Mouse (Mus musculus) hindbrain, embryonic 14.5 days (tissue): Measurements from ENCODE around the gene Stambpl1. TPM values are rescaled to one million over a fixed set of nuclear protein-coding genes. Genes with fewer than 3 reads are reported as not detected.

Experiments used
- ATAC-seq: fragments of 200-750 bp; cut with Nextera tagmentation; 2 replicates; pipeline ENCODE4 v1.8.0; 2017; ENCODE audit warnings: moderate number of reproducible peaks, mild to moderate bottlenecking, moderate TSS enrichment, moderate library complexity; ENCODE audit not compliant: low FRiP score
- DNase-seq: peaks from one replicate; pipeline ENCODE4 v3.0.0-alpha.2; 2015; ENCODE audit warnings: low spot score
- H3K27ac ChIP-seq: fragments of 300-500 bp; sonication (generic); 2 replicates; pipeline ENCODE4 v1.5.1; 2014; ENCODE audit warnings: mild to moderate bottlenecking, moderate library complexity
- H3K27me3 ChIP-seq: fragments of 300-500 bp; sonication (generic); 2 replicates; pipeline ENCODE4 v1.6.1; 2014; ENCODE audit warnings: mild to moderate bottlenecking, low read length, mixed read lengths; ENCODE audit not compliant: control insufficient read depth, insufficient read depth
- H3K36me3 ChIP-seq: fragments of 300-500 bp; sonication (generic); replicated peaks from 2 replicates; pipeline ENCODE4 v1.6.1; 2014; ENCODE audit not compliant: control insufficient read depth, insufficient read depth
- H3K4me1 ChIP-seq: fragments of 300-500 bp; sonication (generic); replicated peaks from 2 replicates; pipeline ENCODE4 v1.6.1; 2014; ENCODE audit warnings: antibody characterized with exemption, low read length, mixed read lengths; ENCODE audit not compliant: control insufficient read depth, insufficient read depth
- H3K4me2 ChIP-seq: fragments of 300-500 bp; sonication (generic); replicated peaks from 2 replicates; pipeline ENCODE4 v1.6.1; 2014; ENCODE audit warnings: mild to moderate bottlenecking, moderate library complexity
- H3K4me3 ChIP-seq: fragments of 300-500 bp; sonication (generic); replicated peaks from 2 replicates; pipeline ENCODE4 v1.5.1; 2014; ENCODE audit warnings: mild to moderate bottlenecking, low read length
- H3K9ac ChIP-seq: fragments of 300-500 bp; sonication (generic); 2 replicates; pipeline ENCODE4 v1.6.1; 2014
- H3K9me3 ChIP-seq: fragments of 300-500 bp; sonication (generic); 2 replicates; pipeline ENCODE4 v1.6.1; 2016; ENCODE audit warnings: low read length; ENCODE audit not compliant: control insufficient read depth
- WGBS: fragments of 180-500 bp; shearing (Covaris S2); extraction: QIAGEN DNeasy Blood & Tissue Kit; methylation state at CpG from one replicate; pipeline ENCODE4 v1.1.7; 2014; 5-methylcytosine and 5-hydroxymethylcytosine counted together
- polyA plus RNA-seq: library from polyadenylated mRNA; unstranded; fragments of >200 nt; fragmentation: Nextera tagmentation; extraction: Ambion mirVana; gene quantifications from 2 replicates; pipeline ENCODE4 v1.2.1, GENCODE M21; 2014

The Stambpl1 gene
- polyA plus RNA-seq, 1 experiment from 2014 or later = 18.6 TPM

DNA sequence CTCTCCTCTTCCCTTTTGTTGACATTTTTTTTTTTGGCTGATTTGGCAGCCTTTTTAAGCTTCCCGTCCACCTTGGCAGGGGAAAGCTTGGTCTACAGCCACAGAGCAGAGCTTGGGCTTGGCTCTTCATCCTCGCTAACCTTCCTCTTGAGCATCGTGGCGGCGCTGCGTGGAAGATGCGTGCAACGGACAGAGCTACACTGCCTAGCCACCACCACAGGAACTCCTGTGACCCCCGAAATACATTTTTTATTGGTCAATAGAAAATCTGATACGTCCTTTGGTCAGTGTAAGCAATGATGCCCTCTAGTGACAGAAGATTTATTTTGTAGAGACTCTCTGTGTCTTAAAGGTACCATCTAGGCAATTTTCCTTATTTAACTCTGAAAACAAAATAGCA lies 92.4 kb downstream of the Stambpl1 start:
- no peaks in the 10 kb centered on the region for H3K27me3 ChIP-seq
- H3K4me2 ChIP-seq = no peak overlapping the region
- H3K36me3 ChIP-seq = no peaks in the 10 kb centered on the region
- DNase-seq (no peak), ATAC-seq (no peak)
- H3K27ac ChIP-seq = no peak overlapping the region
- WGBS = 62% methylated on average over 10 of the region's 10 CpGs
- no peaks in the 10 kb centered on the region for H3K4me1 ChIP-seq
- H3K4me3 ChIP-seq = no peak overlapping the region
- H3K9me3 ChIP-seq = no peaks in the 10 kb centered on the region
- no peak overlapping the region for H3K9ac ChIP-seq

DNA sequence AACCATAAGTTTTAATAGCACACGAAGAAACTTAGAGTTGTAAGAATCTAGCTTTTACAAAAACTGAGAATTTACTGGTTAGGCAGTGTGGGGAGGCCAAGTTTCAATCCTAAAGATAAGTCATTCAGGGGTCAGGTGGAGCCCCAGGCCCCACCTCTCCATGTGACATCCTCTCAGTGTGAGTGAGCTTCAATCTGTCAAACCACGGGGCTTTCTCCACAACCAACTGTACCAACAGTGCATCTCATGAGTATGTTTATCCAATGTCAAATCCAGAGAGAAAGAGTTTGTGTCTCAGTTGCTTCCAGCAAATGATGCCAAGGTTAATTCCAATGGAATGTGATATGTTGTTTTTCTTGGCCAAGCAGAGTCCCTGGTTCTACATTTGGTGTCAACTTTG lies 92.8 kb downstream of the Stambpl1 start:
- no peak for DNase-seq
- H3K4me3 ChIP-seq = no peak overlapping the region
- no peaks in the 10 kb centered on the region for H3K36me3 ChIP-seq
- no peak overlapping the region for H3K4me2 ChIP-seq
- no peaks in the 10 kb centered on the region for H3K4me1 ChIP-seq
- H3K27me3 ChIP-seq = no peaks in the 10 kb centered on the region
- H3K9ac ChIP-seq = no peak overlapping the region
- no peaks in the 10 kb centered on the region for H3K9me3 ChIP-seq
- no peak overlapping the region for H3K27ac ChIP-seq
- ATAC-seq = no peak
- WGBS = 58% methylated on average over 2 of the region's 2 CpGs

DNA sequence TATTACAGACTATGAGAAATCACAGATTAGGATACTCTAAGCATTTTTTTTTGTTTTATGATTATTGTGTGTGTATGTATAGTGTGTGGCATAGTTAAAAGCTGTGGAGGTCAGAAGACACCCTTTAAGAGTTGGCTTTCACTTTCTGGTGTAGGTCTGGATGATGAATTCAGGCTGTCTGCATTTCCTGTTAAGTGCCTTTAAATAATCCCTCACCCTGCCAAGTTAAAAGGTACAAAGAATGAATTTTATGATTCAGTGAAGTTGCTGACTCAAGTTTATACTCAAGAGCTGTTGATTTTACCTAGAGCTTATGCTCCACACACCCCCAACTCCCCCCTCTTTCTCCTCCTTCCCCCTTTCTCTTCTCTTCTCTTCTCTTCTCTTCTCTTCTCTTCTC lies 95.2 kb downstream of the Stambpl1 start:
- Histone ChIP-seq H3K36me3 (no peaks in the 10 kb centered on the region), H3K4me2 (no peak overlapping the region), H3K27ac (no peak overlapping the region), H3K4me3 (no peak overlapping the region), H3K9me3 (no peaks in the 10 kb centered on the region), H3K9ac (no peak overlapping the region), H3K27me3 (no peaks in the 10 kb centered on the region), H3K4me1 (0 out of 2 replicates have a peak, but pooled peaks cover 9% of the 10 kb centered on the region)
- no peak for DNase-seq
- no peak for ATAC-seq

DNA sequence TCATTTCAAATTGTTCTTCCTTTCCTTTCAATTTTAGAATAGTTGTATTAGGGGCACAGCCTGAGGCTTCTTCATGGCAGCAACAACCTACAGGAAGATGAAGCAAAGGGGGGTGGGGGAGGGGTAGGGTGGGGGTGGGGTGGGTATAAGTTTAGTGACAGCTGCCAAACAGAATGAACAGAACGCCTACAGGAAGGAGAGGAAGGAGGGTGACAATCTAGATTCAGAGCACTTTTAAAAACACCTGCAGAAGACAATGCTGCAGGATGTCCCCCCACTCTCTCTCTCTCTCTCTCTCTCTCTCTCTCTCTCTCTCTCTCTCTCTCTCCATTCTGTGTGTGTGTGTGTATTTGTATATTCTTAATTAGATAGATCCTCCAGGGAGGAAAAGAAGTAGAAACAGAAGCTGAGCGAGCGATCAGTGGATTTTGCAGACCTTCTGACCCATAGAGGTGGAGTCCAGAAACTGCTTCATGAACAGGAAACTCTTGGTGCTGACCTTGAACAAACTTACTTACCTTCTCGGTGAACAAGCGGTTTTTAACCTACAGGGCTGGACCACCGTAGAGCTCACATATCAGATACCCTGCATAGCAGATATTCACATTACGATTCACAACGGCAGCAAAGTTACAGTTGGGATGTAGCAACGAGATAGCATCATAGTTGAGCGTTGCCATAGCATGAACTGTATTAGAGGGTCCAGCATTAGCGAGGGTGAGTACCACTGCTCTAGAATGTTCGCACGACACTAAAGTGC lies 95.8 kb downstream of the Stambpl1 start:
- Histone ChIP-seq H3K9me3 (no peaks in the 10 kb centered on the region), H3K27me3 (no peaks in the 10 kb centered on the region), H3K4me2 (no peak overlapping the region), H3K4me1 (0 out of 2 replicates have a peak, but pooled peaks cover 9% of the 10 kb centered on the region), H3K4me3 (no peak overlapping the region), H3K27ac (no peak overlapping the region), H3K36me3 (no peaks in the 10 kb centered on the region), H3K9ac (no peak overlapping the region)
- no peak for DNase-seq
- 88% methylated on average over 13 of the region's 13 CpGs for WGBS
- no peak for ATAC-seq

DNA sequence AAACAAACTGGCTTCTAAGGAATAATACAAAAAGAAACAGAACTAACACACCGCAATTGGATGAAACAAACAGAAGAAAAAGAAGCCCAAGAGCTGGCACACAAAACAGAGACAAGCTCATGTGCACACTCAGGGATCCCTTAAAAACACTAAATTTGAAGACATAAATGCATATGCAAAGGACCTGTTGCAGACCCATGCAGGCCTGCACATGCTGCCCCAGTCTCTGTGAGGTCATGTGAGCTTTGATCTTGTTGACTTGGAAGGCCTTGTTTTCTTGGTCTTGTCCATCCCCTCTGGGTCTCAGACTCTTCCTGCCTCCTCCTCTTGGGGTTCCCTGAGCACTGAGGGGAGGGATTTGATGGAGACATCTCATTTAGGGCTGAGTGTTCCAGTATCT lies 96.7 kb downstream of the Stambpl1 start:
- Histone ChIP-seq H3K4me3 (no peak overlapping the region), H3K4me1 (0 out of 2 replicates have a peak, but pooled peaks cover 9% of the 10 kb centered on the region), H3K27ac (no peak overlapping the region), H3K4me2 (no peak overlapping the region), H3K27me3 (no peaks in the 10 kb centered on the region), H3K36me3 (no peaks in the 10 kb centered on the region), H3K9ac (no peak overlapping the region), H3K9me3 (no peaks in the 10 kb centered on the region)
- ATAC-seq (no peak), DNase-seq (no peak)
- WGBS = 93% methylated on average over 1 of the region's 1 CpGs

Other genes with a start within 250 kb of the Stambpl1 start
- not detected in 2 replicates for gene Lipf, start 231.0 kb upstream of the Stambpl1 start, polyA plus RNA-seq
- not detected in 2 replicates for gene Lipk, start 183.9 kb upstream of the Stambpl1 start, polyA plus RNA-seq
- gene Lipn, start 124.9 kb upstream of the Stambpl1 start, polyA plus RNA-seq = not detected in 2 replicates
- gene Lipm, start 91.3 kb upstream of the Stambpl1 start, polyA plus RNA-seq = not detected in 2 replicates
- gene Ankrd22, start 26.2 kb upstream of the Stambpl1 start, polyA plus RNA-seq = not detected in 2 replicates
- 19.5 and 22.2 TPM in 2 replicates for gene Acta2, start 63.4 kb downstream of the Stambpl1 start, polyA plus RNA-seq
- 1.3 and 1.5 TPM in 2 replicates for gene Fas, start 98.4 kb downstream of the Stambpl1 start, polyA plus RNA-seq